8 mouse cellular contexts compared by ENCODE assay signal in the genomic region with DNA sequence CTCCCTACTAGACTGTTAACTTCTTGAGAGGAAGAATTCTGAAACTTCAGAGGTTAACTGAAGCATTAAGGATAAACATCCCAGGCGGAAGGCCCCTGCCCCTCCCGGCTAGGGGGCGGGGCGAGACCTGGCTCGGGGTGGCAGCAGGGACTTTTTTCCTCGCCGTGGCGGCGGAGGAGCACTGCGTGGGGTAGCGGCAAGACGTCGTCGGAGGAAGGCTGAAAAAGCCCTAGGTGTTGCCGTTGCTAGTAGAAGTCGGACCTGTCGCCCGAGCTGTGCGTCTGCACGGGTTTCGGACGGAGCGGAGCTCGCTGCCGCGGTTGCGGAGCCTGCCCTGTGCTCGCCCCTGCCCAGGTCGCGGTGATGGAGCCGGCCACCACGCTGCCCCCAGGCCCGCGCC. TPM values are rescaled to one million over a fixed set of nuclear protein-coding genes. Genes with fewer than 3 reads are reported as not detected.
DNase-seq lines count a peak whose midpoint lies in the region; ATAC-seq and TF ChIP-seq lines count a peak whose summit lies in the region.

Gene Kdm5b (plus strand): TSS at position 196 of the 400 bp plus-strand sequence.

- intact Hi-C loops in heart, postnatal 25 days (cut with DNase I): no loop called here

- H3K4me3 ChIP-seq in forebrain, embryonic 16.5 days (replicated peaks; ENCODE audit: low read length): peak within 1 kb of the TSS; percentile 100
- H3K4me3 ChIP-seq in lung, adult 2 months (replicated peaks; ENCODE audit: extremely low read depth, low read depth, low read length): peak within 1 kb of the TSS; percentile 74

- H3K9me3 ChIP-seq in forebrain, embryonic 16.5 days (ENCODE audit: control insufficient read depth, low read length): no peaks in the 10 kb centered on the region

- H3K4me1 ChIP-seq in forebrain, embryonic 16.5 days (replicated peaks; ENCODE audit: control insufficient read depth, insufficient read depth, low read length): peaks cover 29% of the 10 kb centered on the region
- H3K4me1 ChIP-seq in lung, adult 2 months (ENCODE audit: control insufficient read depth, insufficient read depth, low read length): peaks cover 7% of the 10 kb centered on the region; the same call in 1 of the 2 replicates

- H3K4me2 ChIP-seq in forebrain, embryonic 16.5 days (ENCODE audit: low read length): peak within 1 kb of the TSS; percentile 90

- H3K9ac ChIP-seq in forebrain, embryonic 16.5 days (replicated peaks; ENCODE audit: low read depth, low read length): peak within 1 kb of the TSS; percentile 99

- H3K36me3 ChIP-seq in forebrain, embryonic 16.5 days (ENCODE audit: control insufficient read depth, insufficient read depth): no peaks in the 10 kb centered on the region

- no peak for TF ChIP-seq CTCF in lung, adult 2 months (IDR thresholded peaks at IDR 0.05; ENCODE audit: insufficient read depth, low read length)

- H3K27ac ChIP-seq in forebrain, embryonic 16.5 days (ENCODE audit: low read length): peak within 1 kb of the TSS; percentile 96

- no peaks in the 10 kb centered on the region for H3K27me3 ChIP-seq in forebrain, embryonic 16.5 days (replicated peaks; ENCODE audit: control insufficient read depth, insufficient read depth, low read length)

- peak; percentile 24 for ATAC-seq in forebrain, embryonic 16.5 days
- peak; percentile 47; the same call in 1 of the 2 replicates for ATAC-seq in neutrophil, adult 5-6 weeks (ENCODE audit: extremely low read depth, insufficient number of reproducible peaks, low FRiP score, poor library complexity, severe bottlenecking)

- under 1% methylated on average over 34 of the region's 34 CpGs for WGBS in forebrain, embryonic 16.5 days
- under 1% methylated on average over 34 of the region's 34 CpGs for WGBS in lung, adult 2 months

- DNase-seq in ES-CJ7 (ENCODE audit: low read depth, low spot score): peak; percentile 96
- peak; percentile 88 to 93 for DNase-seq in cerebellum, adult 18-20 months
- DNase-seq in heart, postnatal 25 days (ENCODE audit: low spot score): peak; percentile 76
- DNase-seq in layer of hippocampus, adult 18-20 months (ENCODE audit: low spot score in 2 of 2): peak; percentile 80 to 89
- peak; percentile 93 for DNase-seq in lung, adult 2 months
- peak; percentile 83 to 86 for DNase-seq in thymus, adult 18-20 months

- peak; percentile 99 for TF ChIP-seq POLR2A in lung, adult 2 months (IDR thresholded peaks at IDR 0.05; ENCODE audit: borderline replicate concordance, extremely low read depth, low read depth, low read length)

RNA-seq across cellular contexts. Expression of gene Kdm5b, which starts in this region (rescaled TPM):
- polyA plus RNA-seq in forebrain, embryonic 16.5 days (2015; fragmentation: Nextera tagmentation; extraction: Ambion mirVana): 103 and 109 TPM in 2 replicates
- total RNA-seq in heart, postnatal 25 days (2021): 10 to 100 TPM; 17.0 to 20.6 TPM
- total RNA-seq in layer of hippocampus, adult 18-20 months (2021): 10 to 100 TPM; 67.4 to 70.5 TPM
- polyA plus RNA-seq in lung, adult 2 months (2012; rRNA removed): 10.1 TPM in 2 replicates
- total RNA-seq in neutrophil, adult 5-6 weeks (2017): 57.0 and 59.7 TPM in 2 replicates

Comparison
In these comparisons a context has a peak if more than half of its experiments do, and no peak if none do; other contexts are left out.
1. Peak in every context shown above with its lines: DNase-seq, ATAC-seq, H3K4me3 ChIP-seq and H3K27ac ChIP-seq.